Comparison of ENCODE assay signal across 9 mouse cellular contexts in the genomic region with DNA sequence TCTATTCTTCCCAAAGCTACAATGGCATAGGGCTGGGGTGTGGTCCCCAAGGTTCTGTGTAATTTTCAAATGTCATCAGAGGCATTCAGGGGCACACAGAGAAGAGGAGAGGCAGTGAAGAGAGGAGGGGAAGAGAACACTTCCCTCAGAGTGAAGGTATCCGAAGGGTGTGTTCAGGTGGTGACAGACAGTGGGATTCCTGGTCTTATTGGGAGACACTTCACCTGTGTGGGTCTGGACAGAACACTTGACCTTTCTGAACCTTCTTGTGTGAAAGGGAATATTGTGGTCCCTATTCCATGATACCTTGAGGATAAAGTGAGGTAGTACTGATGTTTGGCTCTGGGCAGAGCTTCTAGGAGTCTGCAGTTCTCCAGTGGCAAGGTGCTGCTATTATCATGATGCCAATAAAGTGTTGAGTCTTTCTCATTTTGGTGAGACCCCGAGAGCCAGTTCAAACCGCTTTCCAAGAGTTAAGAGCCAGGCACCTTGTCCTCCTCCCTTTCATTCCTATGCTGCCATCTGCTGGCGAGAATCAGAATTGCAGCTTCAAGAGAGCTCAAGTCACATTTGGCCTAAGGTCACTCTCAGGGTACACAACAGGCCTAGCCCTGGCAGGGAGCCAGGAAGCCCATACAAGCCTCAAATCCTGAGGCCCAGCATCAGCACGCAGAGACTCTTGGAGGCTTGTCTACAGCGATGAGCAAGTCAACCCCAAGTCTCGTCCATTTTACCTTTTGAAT. TPM values are rescaled to one million over a fixed set of nuclear protein-coding genes. Genes with fewer than 3 reads are reported as not detected.
A peak's percentile ranks its signal among the peaks of the same experiment; 100 is the strongest.
DNase-seq lines count a peak whose midpoint lies in the region; ATAC-seq lines count a peak whose summit lies in the region.
"Had no signal": no experiment of that assay in that cellular context is flagged by ENCODE, and none has a peak within 500 bp of the region (broad histone marks: within the 10 kb centered on the region; RNA-seq: fewer than 3 reads in every experiment).

No protein-coding gene starts in this region.

- H3K4me2 ChIP-seq in hindbrain, embryonic 16.5 days (ENCODE audit: low read length) = no peak overlapping the region

- peak; percentile 63 for ATAC-seq in hindbrain, embryonic 16.5 days
- peak; percentile 78 for ATAC-seq in megakaryocyte progenitor cell, adult 5-6 weeks (replicated peaks; ENCODE audit: poor library complexity)

- H3K27me3 ChIP-seq in hindbrain, embryonic 16.5 days (replicated peaks; ENCODE audit: control insufficient read depth, insufficient read depth, low read length) = no peaks in the 10 kb centered on the region

- WGBS in hindbrain, embryonic 16.5 days = 19% methylated on average over 7 of the region's 7 CpGs

- no peak overlapping the region for H3K27ac ChIP-seq in hindbrain, embryonic 16.5 days (ENCODE audit: low read depth, low read length)

- H3K9me3 ChIP-seq in hindbrain, embryonic 16.5 days (ENCODE audit: control insufficient read depth, low read length) = no peaks in the 10 kb centered on the region

- H3K4me3 ChIP-seq in hindbrain, embryonic 16.5 days (ENCODE audit: low read length) = no peak overlapping the region
- H3K4me3 ChIP-seq: myocyte had no signal

- no peak overlapping the region for H3K9ac ChIP-seq in hindbrain, embryonic 16.5 days (ENCODE audit: low read depth, low read length)

- DNase-seq in T-cell, adult 2 months (ENCODE audit: low spot score) = peak; percentile 51
- DNase-seq in cerebellum, postnatal 14 days = peak; percentile 94 to 99
- DNase-seq in frontal cortex, postnatal 36 days (ENCODE audit: low spot score in 2 of 2) = peak; percentile 84 to 85
- peak; percentile 76 to 78 for DNase-seq in layer of hippocampus, postnatal 36 days
- DNase-seq in right cerebral cortex, postnatal 14 days = peak; percentile 89
- DNase-seq in urinary bladder, postnatal 25 days (ENCODE audit: low spot score) = peak; percentile 87

- H3K4me1 ChIP-seq in hindbrain, embryonic 16.5 days (ENCODE audit: control insufficient read depth, insufficient read depth, low read depth, low read length) = no peaks in the 10 kb centered on the region

- H3K36me3 ChIP-seq in hindbrain, embryonic 16.5 days (ENCODE audit: control insufficient read depth, insufficient read depth, low read length) = no peaks in the 10 kb centered on the region

RNA-seq across cellular contexts. Expression of a gene that starts 28.6 kb away (rescaled TPM):
- polyA plus RNA-seq in hindbrain, embryonic 16.5 days (2015; fragmentation: Nextera tagmentation; extraction: Ambion mirVana) = 0.89 and 1.2 TPM in 2 replicates
- total RNA-seq in layer of hippocampus, postnatal 36 days (2021) = 100 to 1,000 TPM; 250 to 311 TPM
- not detected in 2 replicates for total RNA-seq in megakaryocyte progenitor cell, adult 5-6 weeks (2015)
- total RNA-seq in megakaryocyte progenitor cell, adult 5-6 weeks (2017) = not detected in 2 replicates

RNA-seq across cellular contexts. Expression of a gene that starts 32.1 kb away (rescaled TPM):
- not detected in 2 replicates for polyA plus RNA-seq in hindbrain, embryonic 16.5 days (2015; fragmentation: Nextera tagmentation; extraction: Ambion mirVana)
- total RNA-seq in layer of hippocampus, postnatal 36 days (2021) = not detected
- total RNA-seq in megakaryocyte progenitor cell, adult 5-6 weeks (2015) = not detected in 2 replicates
- total RNA-seq in megakaryocyte progenitor cell, adult 5-6 weeks (2017) = not detected in 2 replicates
- polyA plus RNA-seq: myocyte had no signal

Comparison
In these comparisons a context has a peak if more than half of its experiments do, and no peak if none do; other contexts are left out.
1. RNA of a gene that starts 28.6 kb away (total RNA-seq): 250 to 311 TPM in layer of hippocampus, postnatal 36 days; not detected in megakaryocyte progenitor cell, adult 5-6 weeks; every median in the first group is over 100 times any median in the second.
2. Peak in every context shown above with its lines, with median percentiles within 50 percentile points of each other: DNase-seq.